ENCODE assay signal across 8 mouse cellular contexts in genomic region chr2:155624730-155625129, GRCm38 (mm10). TPM values are rescaled to one million over a fixed set of nuclear protein-coding genes. Genes with fewer than 3 reads are reported as not detected.
A peak's percentile ranks its signal among the peaks of the same experiment; 100 is the strongest.
DNase-seq lines count a peak whose midpoint lies in the region; ATAC-seq and TF ChIP-seq lines count a peak whose summit lies in the region.

No protein-coding gene starts in this region.

- H3K9ac ChIP-seq in neural tube, embryonic 15.5 days (replicated peaks) = no peak overlapping the region

- no peaks in the 10 kb centered on the region for H3K9me3 ChIP-seq in neural tube, embryonic 15.5 days (replicated peaks)

- peaks cover 23% of the 10 kb centered on the region for H3K27me3 ChIP-seq in neural tube, embryonic 15.5 days (replicated peaks)

- 44% methylated on average over 10 of the region's 10 CpGs for WGBS in neural tube, embryonic 15.5 days

- ATAC-seq in neural tube, embryonic 15.5 days (ENCODE audit: low FRiP score) = no peak
- ATAC-seq in megakaryocyte progenitor cell, adult 5-6 weeks (replicated peaks; ENCODE audit: poor library complexity) = peak; percentile 74

- no peak for DNase-seq in gastrocnemius, adult 2 months
- no peak for DNase-seq in gastrocnemius, postnatal 36 days
- DNase-seq in neural tube, embryonic 10.5 days (ENCODE audit: extremely low spot score, low spot score) = peak; percentile 26
- DNase-seq in c-Kit-positive CD71-positive TER-119-negative erythroid progenitor cells, embryonic 14.5 days (ENCODE audit: low read depth) = peak; percentile 83
- DNase-seq in urinary bladder, adult 2 months (ENCODE audit: low spot score) = no peak
- no peak for DNase-seq in heart, adult 9 months (ENCODE audit: low spot score in 2 of 2)

- no peak overlapping the region for H3K4me2 ChIP-seq in neural tube, embryonic 15.5 days

- intact Hi-C loops in gastrocnemius, adult 2 months (cut with DNase I) = loop anchor here (5.0 kb wide), 1 partner anchor 32 kb away; the partner anchor contains the start of gene Gss
- intact Hi-C loops in gastrocnemius, postnatal 36 days (cut with DNase I) = no loop called here

- H3K4me1 ChIP-seq in neural tube, embryonic 15.5 days = peaks cover 13% of the 10 kb centered on the region

- no peaks in the 10 kb centered on the region for H3K36me3 ChIP-seq in neural tube, embryonic 15.5 days

- no peak overlapping the region for H3K27ac ChIP-seq in gastrocnemius, adult 2 months
- H3K27ac ChIP-seq in neural tube, embryonic 15.5 days (replicated peaks) = no peak overlapping the region

- no peak overlapping the region for H3K4me3 ChIP-seq in gastrocnemius, adult 2 months
- H3K4me3 ChIP-seq in neural tube, embryonic 15.5 days (replicated peaks) = no peak overlapping the region

- TF ChIP-seq CTCF in gastrocnemius, adult 2 months (IDR thresholded peaks at IDR 0.05) = peak; percentile 72

RNA-seq across cellular contexts. Expression of gene Myh7b, which starts 13.7 kb away (rescaled TPM):
- 1 to 10 TPM; 5.1 to 9.8 TPM for total RNA-seq in gastrocnemius, adult 2 months (2021)
- total RNA-seq in gastrocnemius, postnatal 36 days (2021) = 1 to 10 TPM; 1.9 to 6.8 TPM
- polyA plus RNA-seq in neural tube, embryonic 15.5 days (2015; fragmentation: Nextera tagmentation; extraction: Ambion mirVana) = 1.0 and 1.9 TPM in 2 replicates
- 0.07 TPM in 1 of 2 replicates, not detected in the other for total RNA-seq in megakaryocyte progenitor cell, adult 5-6 weeks (2015)
- not detected in 2 replicates for total RNA-seq in megakaryocyte progenitor cell, adult 5-6 weeks (2017)
- 0.01 TPM in 1 of 2 replicates, not detected in the other for polyA plus RNA-seq in urinary bladder, adult 2 months (2012; rRNA removed)

RNA-seq across cellular contexts. Expression of gene Gss, which starts 32.1 kb away (rescaled TPM):
- 1 to 10 TPM; 5.7 to 6.4 TPM for total RNA-seq in gastrocnemius, adult 2 months (2021)
- total RNA-seq in gastrocnemius, postnatal 36 days (2021) = 1 to 10 TPM; 3.7 to 6.0 TPM
- polyA plus RNA-seq in neural tube, embryonic 15.5 days (2015; fragmentation: Nextera tagmentation; extraction: Ambion mirVana) = 15.9 and 21.7 TPM in 2 replicates
- total RNA-seq in megakaryocyte progenitor cell, adult 5-6 weeks (2015) = 9.9 and 12.2 TPM in 2 replicates
- total RNA-seq in megakaryocyte progenitor cell, adult 5-6 weeks (2017) = 13.4 and 18.2 TPM in 2 replicates
- 15.4 and 17.5 TPM in 2 replicates for polyA plus RNA-seq in urinary bladder, adult 2 months (2012; rRNA removed)

Comparison
In these comparisons a context has a peak if more than half of its experiments do, and no peak if none do; other contexts are left out.
1. DNase-seq: peak in neural tube, embryonic 10.5 days (single experiment) and c-Kit-positive CD71-positive TER-119-negative erythroid progenitor cells, embryonic 14.5 days (single experiment); none in gastrocnemius, adult 2 months (single experiment), gastrocnemius, postnatal 36 days (0 of 2), urinary bladder, adult 2 months (single experiment) and heart, adult 9 months (0 of 2).